Mouse (Mus musculus) thymus, adult 2 months (tissue): ENCODE results near the gene Zic5.

Experiments
- CTCF ChIP-seq: fragments of 200-500 bp; IDR thresholded peaks from 2 replicates; pipeline ENCODE4 v1.5.1; 2012; ENCODE audit warnings: mild to moderate bottlenecking, control low read depth, low read length, moderate library complexity, borderline replicate concordance; ENCODE audit not compliant: control insufficient read depth, poor library complexity, insufficient read depth; ENCODE audit errors: extremely low read depth
- POLR2A ChIP-seq: fragments of 200-500 bp; IDR thresholded peaks from 2 replicates; pipeline ENCODE4 v1.6.1; 2012; ENCODE audit warnings: mild to moderate bottlenecking, low read length, control low read depth, moderate library complexity; ENCODE audit not compliant: control insufficient read depth, poor library complexity, insufficient read depth; ENCODE audit errors: extremely low read depth

- TF ChIP-seq POLR2A (no peak), CTCF (no peak)
Measured at GRCm38 (mm10) chr14:122474041-122474890, 8.8 kb upstream of the Zic5 start.
